Mouse (Mus musculus) layer of hippocampus, postnatal 14 days (tissue): ENCODE data around the gene Dido1. TPM values are rescaled to one million over a fixed set of nuclear protein-coding genes. Genes with fewer than 3 reads are reported as not detected.

Source experiments
- total RNA-seq, 2 experiments: library from RNA; stranded (reverse); gene quantifications; 2 replicates each; pipeline ENCODE4 v1.2.3; 2021

The Dido1 gene
- total RNA-seq, 2 experiments from 2014 or later, result 54.2 to 56.9 TPM

Other genes with a start within 250 kb of the Dido1 start
- 1 to 10 TPM; 7.3 to 7.9 TPM for gene Ntsr1, start 210.0 kb downstream of the Dido1 start, total RNA-seq
- gene Mrgbp, start 128.7 kb downstream of the Dido1 start, total RNA-seq, result 10 to 100 TPM; 19.9 to 21.1 TPM
- 10 to 100 TPM; 63.3 to 65.1 TPM for gene Ogfr, start 120.8 kb downstream of the Dido1 start, total RNA-seq
- 10 to 100 TPM; 33.3 to 56.0 TPM for gene Col9a3, start 112.2 kb downstream of the Dido1 start, total RNA-seq
- 1 to 10 TPM; 1.2 to 2.0 TPM for gene Tcfl5, start 67.3 kb downstream of the Dido1 start, total RNA-seq
- 10 to 100 TPM; 60.5 to 62.0 TPM for gene Gid8, start 118 bp upstream of the Dido1 start, total RNA-seq
- gene Slc17a9, start 15.3 kb upstream of the Dido1 start, total RNA-seq, result under 1 TPM; 0.28 to 0.67 TPM
- under 1 TPM; 0.14 to 0.25 TPM for gene Bhlhe23, start 66.9 kb upstream of the Dido1 start, total RNA-seq
- 10 to 100 TPM; 63.5 to 65.7 TPM for gene Ythdf1, start 210.9 kb upstream of the Dido1 start, total RNA-seq
- not detected for gene Birc7, start 219.0 kb upstream of the Dido1 start, total RNA-seq
- gene Nkain4, start 244.7 kb upstream of the Dido1 start, total RNA-seq, result 10 to 100 TPM; 56.1 to 56.9 TPM